Mouse (Mus musculus): Measurements from ENCODE around the gene Taf8.

DNA sequence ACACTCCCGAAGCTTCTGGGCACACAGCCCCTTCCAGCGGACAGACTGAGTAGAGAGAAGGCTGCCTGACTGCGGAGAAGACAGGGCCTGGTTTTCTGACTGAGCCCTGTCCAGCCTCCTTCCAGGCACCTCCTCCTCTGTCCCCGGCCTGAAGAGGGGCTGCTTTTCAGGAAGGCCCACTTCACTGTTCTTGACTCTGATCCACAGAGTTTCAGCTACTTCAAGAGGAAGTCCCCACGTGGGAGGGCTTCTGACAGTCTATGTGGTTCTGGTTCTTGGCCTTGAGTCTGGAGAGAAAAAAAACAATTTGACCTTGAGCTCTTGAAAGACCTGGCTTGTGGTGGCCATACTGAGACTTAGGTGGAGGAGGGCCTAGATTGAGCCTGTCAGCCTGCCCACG is 58.0 kb downstream of the Taf8 start:
- TF ChIP-seq CHD2 (IDR thresholded peaks at IDR 0.05; ENCODE audit: low read depth, low read length) (no peak), HCFC1 (IDR thresholded peaks at IDR 0.05; ENCODE audit: borderline replicate concordance, insufficient read depth, low read length) (no peak), ZC3H11A (IDR thresholded peaks at IDR 0.05; ENCODE audit: borderline replicate concordance, low read depth, low read length) (no peak), MAFK (IDR thresholded peaks at IDR 0.05; ENCODE audit: insufficient read depth, low read depth, low read length) (no peak), ZNF384 (IDR thresholded peaks at IDR 0.05; ENCODE audit: low read depth, low read length) (0 out of 2 replicates have a peak, but pooled peaks have one; percentile 34)

Data from ES-E14 (cell line).